Mouse (Mus musculus): Measurements from ENCODE around the gene P3h2.

DNA sequence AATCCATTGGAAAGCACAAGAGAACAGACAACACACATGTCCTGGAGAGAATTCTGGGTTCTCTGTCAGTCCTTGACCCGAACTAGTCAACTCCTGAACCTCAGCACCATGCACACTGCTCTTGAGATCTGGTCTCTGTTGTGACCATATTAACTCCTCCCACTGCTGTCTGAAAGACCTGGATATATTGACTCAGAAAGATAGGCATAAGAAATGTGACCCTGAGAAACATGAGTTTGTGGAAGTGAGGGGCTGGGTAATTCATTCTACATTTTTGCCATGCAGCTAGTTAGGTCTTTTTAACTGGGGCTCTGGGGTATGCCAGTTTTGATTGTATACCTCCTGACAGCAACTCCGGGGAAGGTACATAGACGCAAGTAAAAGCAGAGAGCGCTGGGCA, 1.3 kb downstream of the P3h2 start:
- no peak for TF ChIP-seq FLI1 (IDR thresholded peaks at IDR 0.05; ENCODE audit: low read length)
- no peak for TF ChIP-seq GATA1 (IDR thresholded peaks at IDR 0.05; ENCODE audit: borderline replicate concordance, low read length)

Data from megakaryocyte, embryonic 14.5 days (primary cell).